Mouse (Mus musculus): ENCODE results near the gene Gm20425.

DNA sequence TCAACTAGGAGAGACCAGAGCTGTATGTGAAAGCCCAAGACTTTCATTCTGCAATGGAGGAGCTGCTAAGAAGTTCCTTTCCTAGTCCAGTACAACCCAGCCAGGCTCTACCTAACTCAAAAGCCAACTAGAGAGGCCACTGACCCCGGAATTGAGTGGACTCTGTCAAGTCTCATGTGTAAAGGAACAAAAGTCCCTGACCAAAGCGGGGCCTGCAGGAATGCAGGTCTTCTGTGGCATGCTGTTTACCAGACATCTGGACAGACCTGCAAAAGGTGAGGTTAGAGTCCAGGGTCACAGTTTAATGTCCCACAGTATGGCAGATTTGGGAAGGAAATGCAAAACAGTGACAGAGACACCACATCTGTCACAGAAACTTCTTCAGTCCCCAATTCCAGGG lies 11.1 kb upstream of the Gm20425 start:
- TF ChIP-seq CTCF (IDR thresholded peaks at IDR 0.05; ENCODE audit: control insufficient read depth, insufficient read depth, insufficient read length) (no peak), MAX (IDR thresholded peaks at IDR 0.05) (no peak)
